Mouse (Mus musculus) hindbrain, postnatal 0 days (tissue): ENCODE results near the gene Rprd1b. TPM values are rescaled to one million over a fixed set of nuclear protein-coding genes. Genes with fewer than 3 reads are reported as not detected.

Experiments used
- ATAC-seq: fragments of 200-750 bp; cut with Nextera tagmentation; 2 replicates; pipeline ENCODE4 v1.8.0; 2017; ENCODE audit warnings: mild to moderate bottlenecking, moderate TSS enrichment, moderate library complexity
- DNase-seq: peaks from one replicate; pipeline ENCODE4 v3.0.0-alpha.2; 2015; ENCODE audit warnings: low spot score
- H3K27ac ChIP-seq: fragments of 300-500 bp; sonication (generic); 2 replicates; pipeline ENCODE4 v1.5.1; 2014; ENCODE audit warnings: mild to moderate bottlenecking
- H3K27me3 ChIP-seq: fragments of 300-500 bp; sonication (generic); 2 replicates; pipeline ENCODE4 v1.6.1; 2014; ENCODE audit warnings: low read length, mixed read lengths; ENCODE audit not compliant: insufficient read depth
- H3K36me3 ChIP-seq: fragments of 300-500 bp; sonication (generic); 2 replicates; pipeline ENCODE4 v1.6.1; 2014; ENCODE audit warnings: low read length, mixed read lengths; ENCODE audit not compliant: insufficient read depth
- H3K4me1 ChIP-seq: fragments of 300-500 bp; sonication (generic); 2 replicates; pipeline ENCODE4 v1.6.1; 2014; ENCODE audit warnings: antibody characterized with exemption, low read length, mixed read lengths; ENCODE audit not compliant: insufficient read depth
- H3K4me2 ChIP-seq: fragments of 300-500 bp; sonication (generic); 2 replicates; pipeline ENCODE4 v1.6.1; 2014; ENCODE audit warnings: low read depth, mild to moderate bottlenecking, low read length, moderate library complexity, mixed read lengths
- H3K4me3 ChIP-seq: fragments of 300-500 bp; sonication (generic); 2 replicates; pipeline ENCODE4 v1.5.1; 2014; ENCODE audit warnings: low read length
- H3K9ac ChIP-seq: fragments of 300-500 bp; sonication (generic); replicated peaks from 2 replicates; pipeline ENCODE4 v1.6.1; 2014; ENCODE audit warnings: mild to moderate bottlenecking, low read length, moderate library complexity, mixed read lengths
- H3K9me3 ChIP-seq: fragments of 300-500 bp; sonication (generic); 2 replicates; pipeline ENCODE4 v1.6.1; 2016; ENCODE audit warnings: low read length, mixed read lengths
- CTCF ChIP-seq: IDR thresholded peaks from 2 replicates; pipeline ENCODE4 v1.5.1; 2016; ENCODE audit warnings: antibody characterized with exemption, control low read depth, low read depth
- WGBS: fragments of 180-500 bp; shearing (Covaris S2); extraction: QIAGEN DNeasy Blood & Tissue Kit; methylation state at CpG from one replicate; pipeline ENCODE4 v1.1.7; 2014; 5-methylcytosine and 5-hydroxymethylcytosine counted together
- polyA plus RNA-seq: library from polyadenylated mRNA; unstranded; fragments of >200 nt; fragmentation: Nextera tagmentation; extraction: Ambion mirVana; gene quantifications from 2 replicates; pipeline ENCODE4 v1.2.1, GENCODE M21; 2015
- total RNA-seq: library from RNA; depleted of rRNA; stranded (reverse); fragments of >200 nt; gene quantifications from 2 replicates; pipeline ENCODE4 v1.2.3, GENCODE M21; 2014

The Rprd1b gene
- total and polyA plus RNA-seq, 2 experiments from 2014 or later = 19.8 to 31.3 TPM

- ATAC-seq = no peak
- H3K4me2 ChIP-seq = peak overlapping the region; percentile 53
- WGBS = 69% methylated on average over 5 of the region's 5 CpGs
- H3K4me3 ChIP-seq = peak overlapping the region; percentile 23; the same call in 1 of the 2 replicates
- H3K4me1 ChIP-seq = no peaks in the 10 kb centered on the region
- H3K27ac ChIP-seq = no peak overlapping the region
- no peaks in the 10 kb centered on the region for H3K27me3 ChIP-seq
- DNase-seq = no peak
- H3K9ac ChIP-seq = no peak overlapping the region
- H3K36me3 ChIP-seq = no peaks in the 10 kb centered on the region
- H3K9me3 ChIP-seq = no peaks in the 10 kb centered on the region
- no peak for TF ChIP-seq CTCF
Measured at GRCm38 (mm10) chr2:158145528-158146065, 117.3 kb downstream of the Rprd1b start.

GRCm38 (mm10) chr2:158146223-158146622, 117.9 kb downstream of the Rprd1b start, which contains the start of gene Tgm2:
Gene Tgm2 (minus strand): TSS chr2:158146436.
- H3K4me3 ChIP-seq = peak within 1 kb of the TSS; percentile 23
- DNase-seq (peak; percentile 70), ATAC-seq (peak; percentile 69)
- no peaks in the 10 kb centered on the region for H3K9me3 ChIP-seq
- peak within 1 kb of the TSS; percentile 53 for H3K4me2 ChIP-seq
- no peaks in the 10 kb centered on the region for H3K36me3 ChIP-seq
- no peaks in the 10 kb centered on the region for H3K4me1 ChIP-seq
- peak; percentile 62 for TF ChIP-seq CTCF
- under 1% methylated on average over 16 of the region's 33 CpGs for WGBS
- H3K27me3 ChIP-seq = no peaks in the 10 kb centered on the region
- H3K9ac ChIP-seq = no peak within 1 kb of the TSS
- no peak within 1 kb of the TSS for H3K27ac ChIP-seq

DNA sequence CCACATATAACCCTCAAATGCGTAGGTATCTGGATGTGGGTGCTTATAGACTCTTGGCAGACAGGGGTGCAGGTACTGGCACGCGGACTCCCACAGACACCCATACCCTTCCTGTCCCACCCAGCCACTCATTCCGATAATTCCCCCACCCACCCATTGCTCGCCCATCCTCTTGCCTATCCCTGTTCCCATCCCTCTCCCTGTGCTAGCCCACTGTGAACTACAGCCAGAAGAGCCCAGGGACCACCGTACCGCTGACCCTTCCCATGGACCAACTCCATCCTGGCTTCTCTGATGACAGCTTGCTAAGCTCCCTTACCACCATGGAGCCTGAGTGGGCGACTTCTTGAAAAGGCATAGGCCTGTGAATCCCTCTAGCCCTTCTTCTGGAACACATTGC, 118.7 kb downstream of the Rprd1b start:
- Histone ChIP-seq H3K4me1 (no peaks in the 10 kb centered on the region), H3K27ac (no peak overlapping the region), H3K27me3 (no peaks in the 10 kb centered on the region), H3K9ac (no peak overlapping the region), H3K36me3 (no peaks in the 10 kb centered on the region), H3K4me3 (no peak overlapping the region), H3K9me3 (no peaks in the 10 kb centered on the region), H3K4me2 (no peak overlapping the region)
- DNase-seq (no peak), ATAC-seq (no peak)
- no peak for TF ChIP-seq CTCF
- WGBS = 94% methylated on average over 8 of the region's 8 CpGs

GRCm38 (mm10) chr2:158151077-158151476, 122.8 kb downstream of the Rprd1b start:
- DNase-seq = no peak
- TF ChIP-seq CTCF = peak; percentile 34
- Histone ChIP-seq H3K4me3 (no peak overlapping the region), H3K9ac (no peak overlapping the region), H3K36me3 (no peaks in the 10 kb centered on the region), H3K27me3 (no peaks in the 10 kb centered on the region), H3K27ac (no peak overlapping the region), H3K4me1 (no peaks in the 10 kb centered on the region), H3K9me3 (no peaks in the 10 kb centered on the region), H3K4me2 (no peak overlapping the region)
- WGBS = over 99% methylated on average over 3 of the region's 3 CpGs
- ATAC-seq = no peak

- Histone ChIP-seq H3K4me1 (no peaks in the 10 kb centered on the region), H3K9me3 (no peaks in the 10 kb centered on the region), H3K9ac (no peak overlapping the region), H3K4me2 (no peak overlapping the region), H3K27me3 (no peaks in the 10 kb centered on the region), H3K4me3 (no peak overlapping the region), H3K36me3 (no peaks in the 10 kb centered on the region), H3K27ac (no peak overlapping the region)
- 39% methylated on average over 6 of the region's 6 CpGs for WGBS
- TF ChIP-seq CTCF = no peak
- DNase-seq = no peak
- ATAC-seq = 0 out of 2 replicates have a peak, but pooled peaks have one; percentile 32
Measured at GRCm38 (mm10) chr2:158152685-158153309, 124.5 kb downstream of the Rprd1b start.

DNA sequence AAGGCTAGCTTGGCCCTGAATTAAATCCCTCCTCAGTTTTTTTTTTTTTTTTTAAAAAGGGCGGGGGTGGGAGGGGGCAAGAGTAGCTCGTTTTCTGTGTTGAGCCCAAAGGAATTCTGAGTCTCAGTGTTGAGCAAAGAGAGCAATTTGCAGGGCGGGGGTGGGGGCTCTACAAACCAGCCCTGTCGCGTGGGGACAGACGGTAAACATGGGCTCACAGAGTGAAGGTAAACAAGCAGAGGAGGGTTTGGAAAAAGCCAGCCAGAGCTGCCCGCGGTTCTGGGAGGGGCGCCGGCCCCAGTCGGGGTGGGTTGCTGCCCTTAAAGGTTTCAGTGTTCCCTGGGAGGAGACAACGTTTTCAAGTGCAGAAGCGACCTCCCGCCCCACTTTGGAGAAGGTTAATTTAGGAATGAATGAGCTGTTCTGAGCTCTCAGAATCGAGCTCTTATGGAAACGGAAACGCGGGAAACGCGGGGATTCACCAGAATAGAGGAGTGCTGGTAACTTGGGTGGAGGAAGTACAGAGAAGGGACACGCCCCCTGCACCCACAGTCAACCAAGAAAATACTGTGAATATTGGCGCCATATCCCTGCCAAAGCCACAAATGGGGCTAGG, 125.5 kb downstream of the Rprd1b start:
- Histone ChIP-seq H3K27ac (no peak overlapping the region), H3K4me3 (peak overlapping the region; percentile 25), H3K36me3 (no peaks in the 10 kb centered on the region), H3K4me1 (no peaks in the 10 kb centered on the region), H3K9me3 (no peaks in the 10 kb centered on the region), H3K4me2 (peak overlapping the region; percentile 60), H3K27me3 (no peaks in the 10 kb centered on the region), H3K9ac (no peak overlapping the region; the same call in 1 of the 2 replicates)
- ATAC-seq = no peak
- 1% methylated on average over 22 of the region's 22 CpGs for WGBS
- no peak for TF ChIP-seq CTCF
- no peak for DNase-seq

- TF ChIP-seq CTCF = no peak
- H3K27ac ChIP-seq = no peak overlapping the region
- H3K9me3 ChIP-seq = no peaks in the 10 kb centered on the region
- H3K27me3 ChIP-seq = no peaks in the 10 kb centered on the region
- DNase-seq (no peak), ATAC-seq (no peak)
- H3K9ac ChIP-seq = no peak overlapping the region
- no peaks in the 10 kb centered on the region for H3K4me1 ChIP-seq
- WGBS = 55% methylated on average over 8 of the region's 8 CpGs
- no peak overlapping the region for H3K4me3 ChIP-seq
- H3K4me2 ChIP-seq = no peak overlapping the region
- no peaks in the 10 kb centered on the region for H3K36me3 ChIP-seq
Measured at GRCm38 (mm10) chr2:158154641-158155040, 126.3 kb downstream of the Rprd1b start.
